Mouse (Mus musculus): ENCODE data around the gene Mpzl2.

DNA sequence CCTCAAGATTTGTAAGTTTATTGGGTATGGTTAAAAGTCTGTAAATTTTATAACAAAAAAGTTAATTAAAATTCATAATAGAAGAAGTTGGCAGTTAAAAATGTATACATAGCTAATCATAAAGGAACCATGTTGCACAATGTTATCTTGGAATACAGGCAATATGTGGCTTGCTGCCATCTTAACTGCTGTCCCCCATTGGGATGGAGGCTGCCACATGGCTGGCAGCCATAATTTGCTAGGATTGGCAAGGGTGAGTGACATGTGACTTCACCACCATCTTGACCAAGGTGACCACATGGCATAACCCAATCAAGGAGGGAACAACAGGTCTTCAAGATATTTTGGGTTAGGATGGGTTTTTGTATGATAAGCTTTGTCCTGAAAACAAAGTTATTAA, 47.3 kb upstream of the Mpzl2 start:
- no peak for TF ChIP-seq POLR2A (IDR thresholded peaks at IDR 0.05; ENCODE audit: insufficient read depth, low read length)
- TF ChIP-seq CTCF (IDR thresholded peaks at IDR 0.05; ENCODE audit: low read depth, low read length): no peak
